Mouse (Mus musculus): ENCODE data around the gene Olfr889.

- TF ChIP-seq CTCF (IDR thresholded peaks at IDR 0.05; ENCODE audit: borderline replicate concordance, insufficient read depth, low read length) (no peak), POLR2A (IDR thresholded peaks at IDR 0.05; ENCODE audit: low read depth, low read length) (no peak)
Measured at GRCm38 (mm10) chr9:38083772-38084171, 31.2 kb upstream of the Olfr889 start, which contains the start of gene Olfr887.

Measured in embryonic fibroblast, embryonic 13.5 days (primary cell).